Mouse (Mus musculus): Measurements from ENCODE around the gene Muc13. TPM values are rescaled to one million over a fixed set of nuclear protein-coding genes. Genes with fewer than 3 reads are reported as not detected.

Muc13 gene
- total RNA-seq, 2 experiments from 2014 or later = 0.09 TPM; not detected in 1

DNA sequence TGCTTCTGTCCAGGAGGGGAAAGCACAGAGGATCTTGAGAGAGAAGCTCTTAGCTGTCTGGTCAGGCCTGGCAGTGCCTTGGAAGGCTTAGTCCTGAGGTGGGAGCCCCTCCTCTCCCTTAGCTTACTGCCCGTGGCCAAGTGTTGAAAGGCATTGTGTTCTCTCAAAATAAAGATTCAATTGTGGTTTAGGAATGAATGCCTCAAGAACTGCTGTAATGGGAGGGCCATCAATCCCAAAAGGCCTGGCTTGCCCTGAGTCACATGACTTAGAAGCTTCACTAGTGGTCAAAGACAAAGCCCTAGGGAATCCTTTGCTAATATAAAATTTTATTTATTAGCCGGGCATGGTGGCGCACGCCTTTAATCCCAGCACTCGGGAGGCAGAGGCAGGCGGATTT, 30.8 kb downstream of the Muc13 start:
- DNase-seq = no peak

- DNase-seq = no peak
Observed at GRCm38 (mm10) chr16:33828496-33828895, 34.7 kb downstream of the Muc13 start.

GRCm38 (mm10) chr16:33829301-33829831, 35.5 kb downstream of the Muc13 start, which contains the start of gene Itgb5:
Gene Itgb5 (plus strand): TSS chr16:33829665.
- DNase-seq = peak; percentile 79

- peak; percentile 59 for DNase-seq
Observed at GRCm38 (mm10) chr16:33829842-33830511, 36.1 kb downstream of the Muc13 start.

DNA sequence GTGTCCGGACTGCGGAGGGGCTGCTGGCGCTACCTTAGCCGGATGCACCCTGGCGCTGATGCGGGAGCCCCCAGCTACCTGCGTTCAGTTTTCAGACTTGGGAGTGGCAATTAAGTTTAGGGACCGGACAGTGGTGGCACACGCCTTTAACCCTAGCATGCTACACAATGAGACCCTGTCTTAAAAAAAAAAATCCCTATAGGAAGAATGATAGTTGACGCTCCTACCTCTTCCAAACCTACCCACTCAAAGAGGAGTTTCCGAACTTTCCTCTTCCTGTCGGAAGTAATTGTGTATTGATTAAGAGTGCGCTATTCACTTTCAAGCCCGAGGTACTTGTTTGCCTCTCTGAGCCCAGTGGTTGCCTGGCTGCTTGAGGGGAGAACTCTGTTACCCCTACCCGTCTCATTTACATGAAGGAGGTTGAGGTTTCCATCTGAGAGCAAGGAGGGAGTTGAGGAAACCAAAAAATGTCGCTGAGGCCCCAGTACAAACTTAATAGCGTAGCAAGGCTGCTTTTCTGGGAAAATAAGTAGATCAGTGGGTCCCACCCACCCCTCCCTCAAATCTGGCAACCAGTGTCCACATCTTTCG, 36.8 kb downstream of the Muc13 start:
- no peak for DNase-seq

- DNase-seq = no peak
Observed at GRCm38 (mm10) chr16:33832057-33832456, 38.2 kb downstream of the Muc13 start.

DNA sequence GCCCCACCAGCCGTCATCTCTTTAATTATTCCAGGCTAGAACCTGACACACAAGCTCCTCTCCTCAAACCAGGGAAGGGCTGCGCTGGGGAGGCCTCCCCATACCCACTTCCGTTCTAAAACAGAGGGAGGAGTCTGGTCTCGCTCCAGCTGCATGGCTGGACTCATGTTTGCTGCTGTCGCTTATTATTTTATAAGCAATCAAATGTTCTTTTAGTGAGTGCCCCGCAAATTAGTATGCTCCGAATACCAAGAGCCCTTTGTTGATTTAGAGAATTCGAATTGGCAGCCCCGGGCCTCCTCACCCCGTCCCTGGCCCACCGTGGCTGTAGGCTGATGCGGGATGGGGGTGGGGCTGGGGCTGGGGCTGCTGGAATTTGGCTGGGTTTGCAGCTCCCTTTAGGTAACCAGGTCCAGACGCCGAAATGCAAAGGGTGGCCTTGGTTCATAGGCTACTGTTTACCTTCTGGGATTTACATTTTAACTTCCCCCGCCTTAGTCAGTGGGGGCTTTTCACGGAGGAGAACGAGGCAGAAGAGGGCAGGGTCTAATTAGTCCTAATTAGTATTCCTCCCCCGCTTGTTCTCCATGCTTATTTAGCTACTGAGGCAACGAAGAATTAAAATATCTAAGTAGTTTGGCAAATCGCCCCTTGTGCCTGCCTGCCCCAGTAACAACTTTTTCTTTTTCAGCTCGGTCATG, 39.0 kb downstream of the Muc13 start:
- no peak for DNase-seq

DNA sequence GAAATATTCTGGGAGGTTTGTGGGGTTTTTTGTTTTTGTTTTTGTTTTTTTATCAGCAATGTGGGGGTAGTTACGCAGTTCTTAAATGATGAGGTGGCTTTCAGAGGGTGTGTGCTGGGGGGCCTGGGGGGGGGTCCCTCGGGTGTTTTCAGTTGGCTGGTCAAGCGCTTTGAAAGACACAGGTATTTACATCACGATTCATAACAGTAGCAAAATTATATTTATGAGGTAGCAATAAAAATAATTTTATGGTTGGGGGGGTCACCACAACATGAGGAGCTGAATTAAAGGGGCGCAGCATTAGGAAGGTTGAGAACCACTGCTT, 39.6 kb downstream of the Muc13 start:
- no peak for DNase-seq

DNA sequence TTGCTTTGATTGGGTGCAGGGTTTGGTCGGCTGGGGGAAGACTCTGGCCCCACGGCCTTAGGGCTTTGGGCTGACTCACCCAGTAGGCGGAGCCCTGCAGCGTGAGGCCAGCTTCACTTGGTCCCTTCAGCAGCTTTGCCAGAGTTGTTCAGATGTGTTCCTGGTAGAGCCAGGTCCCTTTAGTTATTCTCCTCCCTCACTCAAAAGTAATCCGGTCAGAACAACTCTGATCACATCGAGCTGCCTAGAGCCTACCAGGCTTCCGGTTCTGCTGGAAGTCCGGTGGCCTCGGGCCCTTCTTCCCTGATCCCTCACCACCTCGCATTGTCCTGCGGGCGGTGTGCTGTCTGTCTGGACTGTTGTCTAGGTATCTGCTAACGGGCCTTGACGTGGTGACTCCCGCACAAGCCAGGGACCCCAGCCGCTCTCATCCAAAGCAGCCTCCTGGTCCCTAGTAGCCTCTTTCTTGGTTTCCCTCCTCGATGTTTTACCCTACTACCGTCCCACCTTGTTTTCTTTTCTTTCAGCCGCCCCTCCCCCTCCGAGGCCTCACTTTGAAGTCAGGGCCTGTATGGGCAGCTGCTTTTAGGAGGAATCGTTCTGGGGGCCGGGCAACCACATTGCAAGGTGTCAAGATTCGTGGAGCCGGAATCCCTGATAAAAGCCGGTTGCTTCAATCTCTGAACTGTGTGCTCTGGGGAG, 40.1 kb downstream of the Muc13 start:
- peak; percentile 43 for DNase-seq

DNA sequence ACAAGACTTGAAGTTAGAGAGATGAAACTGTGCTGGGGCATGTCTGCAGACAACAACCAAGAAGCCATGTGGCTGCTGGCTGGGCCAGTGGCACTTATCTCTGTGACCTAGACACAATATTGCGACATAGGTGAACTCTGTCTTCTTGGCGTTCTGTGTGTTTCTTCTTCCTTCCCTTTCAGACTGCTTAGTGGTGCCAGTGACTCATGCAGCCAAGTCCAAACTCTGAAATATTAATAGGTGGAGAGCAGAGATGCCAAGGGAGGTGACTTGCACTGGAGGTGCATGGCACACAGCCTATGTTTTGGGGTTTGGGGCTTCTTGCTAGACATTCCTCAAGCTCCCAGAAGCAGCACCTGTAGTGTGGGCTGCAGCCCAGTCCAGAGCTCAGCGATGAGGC, 42.8 kb downstream of the Muc13 start:
- no peak for DNase-seq

DNA sequence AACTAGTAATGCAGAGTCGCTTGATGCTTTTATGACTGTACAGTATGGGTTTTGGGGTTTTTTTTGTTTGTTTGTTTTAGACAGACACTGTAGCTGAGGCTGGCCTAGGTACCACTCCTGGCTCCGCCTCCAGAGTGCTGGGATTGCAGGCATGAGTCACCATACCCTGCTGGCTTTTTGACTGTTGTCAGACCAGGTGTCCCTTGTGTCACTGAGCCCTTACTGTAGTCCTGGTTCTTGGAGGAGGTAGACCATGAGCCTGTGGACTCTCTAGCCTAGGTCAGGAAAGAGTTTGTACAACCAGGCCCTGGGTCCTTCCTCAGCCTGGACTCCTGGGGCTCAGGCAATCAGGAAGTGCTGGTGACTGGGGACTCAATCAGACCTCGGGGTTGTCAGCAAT, 43.4 kb downstream of the Muc13 start:
- no peak for DNase-seq

GRCm38 (mm10) chr16:33840616-33841015, 46.8 kb downstream of the Muc13 start:
- no peak for DNase-seq

DNA sequence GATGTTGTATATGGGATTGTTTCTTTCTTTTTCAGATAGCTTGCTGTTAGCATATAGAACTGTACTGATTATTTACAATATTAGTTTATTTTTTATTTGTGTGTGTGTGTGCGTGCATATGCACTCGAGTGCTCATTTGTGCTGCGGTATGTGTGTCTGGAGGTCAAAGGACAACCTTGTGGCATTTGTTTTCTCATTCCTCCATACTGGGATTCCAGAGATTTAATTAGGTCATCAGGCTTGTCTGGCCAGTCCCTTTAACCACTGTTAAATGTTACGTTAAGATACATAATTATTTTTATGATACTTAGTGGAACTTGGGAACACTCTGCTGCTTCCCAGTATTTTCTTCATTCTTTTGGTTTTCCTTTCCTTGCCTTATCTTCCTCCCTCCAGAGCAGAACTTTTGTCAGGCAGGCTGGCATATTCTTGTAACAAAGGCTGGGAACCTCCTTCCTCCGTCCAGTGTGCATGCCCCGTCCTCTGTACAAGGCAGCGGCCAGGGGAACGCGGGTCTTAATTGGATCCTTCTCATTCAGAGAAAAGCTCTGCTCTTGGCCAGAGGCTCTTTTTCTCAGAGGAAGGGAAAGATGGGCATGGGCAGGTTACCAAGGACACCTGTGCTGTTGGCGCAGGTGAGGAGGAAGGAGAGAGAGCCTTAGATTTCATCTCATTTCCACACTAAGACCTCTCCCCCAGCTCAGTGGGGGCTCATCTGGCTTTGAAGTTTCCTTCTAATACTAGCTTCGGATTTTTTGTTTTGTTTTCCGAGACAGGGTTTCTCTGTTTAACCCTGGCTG, 48.4 kb downstream of the Muc13 start:
- no peak for DNase-seq

GRCm38 (mm10) chr16:33844150-33844611, 50.3 kb downstream of the Muc13 start:
- no peak for DNase-seq

- no peak for DNase-seq
Observed at GRCm38 (mm10) chr16:33844866-33845265, 51.0 kb downstream of the Muc13 start.

DNA sequence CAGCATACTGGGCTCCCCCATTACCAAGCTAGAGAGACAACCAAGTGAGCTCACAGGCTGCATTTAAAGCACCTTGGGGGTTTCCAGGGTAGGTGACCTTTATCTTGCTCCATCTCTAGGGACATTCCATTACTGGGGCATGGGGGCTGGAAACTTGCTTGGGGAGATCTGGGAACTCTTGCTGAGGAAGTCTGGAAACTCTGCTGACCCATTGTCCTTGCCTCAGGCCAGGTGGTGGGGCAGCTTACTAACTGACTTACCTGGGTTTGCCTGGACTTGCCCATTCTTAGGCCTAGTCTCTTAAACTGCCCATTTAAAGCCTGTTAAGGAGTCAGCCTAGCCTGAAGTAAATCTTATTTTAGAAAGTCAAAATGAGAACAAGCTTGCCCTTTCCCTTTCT, 59.4 kb downstream of the Muc13 start:
- no peak for DNase-seq

DNA sequence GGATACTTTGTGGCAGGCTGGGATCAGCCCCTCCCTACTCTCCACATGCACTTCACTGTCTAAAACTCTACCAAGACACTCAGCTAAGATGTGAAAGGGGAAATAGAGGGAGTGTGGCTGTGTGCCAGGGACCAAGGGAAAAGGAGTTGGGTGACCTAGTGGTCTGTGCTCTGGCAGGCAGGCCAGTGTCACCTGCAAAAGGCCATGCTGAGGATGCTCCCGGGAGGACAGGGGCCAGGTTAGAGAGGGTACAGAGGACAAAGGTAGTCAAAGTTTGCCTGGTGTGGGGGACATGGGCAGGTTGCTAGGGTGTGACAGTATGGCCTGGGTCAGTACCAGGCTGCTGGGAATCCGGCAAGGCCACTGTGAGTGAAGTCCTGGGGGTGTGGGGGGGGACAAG, 64.9 kb downstream of the Muc13 start:
- DNase-seq = no peak

GRCm38 (mm10) chr16:33859380-33859779, 65.5 kb downstream of the Muc13 start:
- DNase-seq = no peak

DNA sequence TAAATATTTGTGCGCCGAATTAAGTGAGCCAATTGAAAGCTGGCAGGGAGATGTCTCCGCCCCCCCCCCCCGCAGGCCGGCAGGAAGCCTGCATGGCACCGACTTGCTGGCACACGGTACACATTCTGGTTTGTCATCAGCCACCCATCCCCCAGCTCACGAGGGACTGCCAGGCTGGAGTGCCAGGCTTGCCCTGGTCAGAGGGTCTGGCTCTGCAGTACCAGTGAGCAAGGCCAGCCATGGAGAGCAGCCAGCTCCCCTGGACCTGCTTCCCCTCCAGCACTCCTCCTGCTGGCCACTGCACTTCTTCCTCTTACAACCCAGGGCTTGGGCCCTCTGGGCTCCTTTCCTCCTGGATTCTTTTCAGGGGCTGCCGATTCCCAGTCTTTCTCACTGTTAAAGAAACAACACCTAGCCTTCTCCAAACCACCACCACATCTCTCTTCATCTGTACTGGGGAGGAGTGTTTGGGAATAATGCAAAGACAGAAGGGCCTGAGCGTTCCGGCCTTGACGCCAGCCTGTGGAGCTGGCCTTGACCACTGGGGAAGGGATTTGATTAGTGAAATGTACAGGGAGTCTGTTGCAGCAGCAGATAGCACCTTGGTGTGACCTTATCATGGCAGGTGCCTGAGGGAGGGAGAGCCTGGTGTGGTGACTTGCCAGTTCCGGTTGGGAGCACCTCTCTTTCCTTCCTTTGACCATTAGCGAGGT, 66.3 kb downstream of the Muc13 start:
- peak; percentile 87 for DNase-seq

- no peak for DNase-seq
Observed at GRCm38 (mm10) chr16:33862406-33862805, 68.6 kb downstream of the Muc13 start.

DNA sequence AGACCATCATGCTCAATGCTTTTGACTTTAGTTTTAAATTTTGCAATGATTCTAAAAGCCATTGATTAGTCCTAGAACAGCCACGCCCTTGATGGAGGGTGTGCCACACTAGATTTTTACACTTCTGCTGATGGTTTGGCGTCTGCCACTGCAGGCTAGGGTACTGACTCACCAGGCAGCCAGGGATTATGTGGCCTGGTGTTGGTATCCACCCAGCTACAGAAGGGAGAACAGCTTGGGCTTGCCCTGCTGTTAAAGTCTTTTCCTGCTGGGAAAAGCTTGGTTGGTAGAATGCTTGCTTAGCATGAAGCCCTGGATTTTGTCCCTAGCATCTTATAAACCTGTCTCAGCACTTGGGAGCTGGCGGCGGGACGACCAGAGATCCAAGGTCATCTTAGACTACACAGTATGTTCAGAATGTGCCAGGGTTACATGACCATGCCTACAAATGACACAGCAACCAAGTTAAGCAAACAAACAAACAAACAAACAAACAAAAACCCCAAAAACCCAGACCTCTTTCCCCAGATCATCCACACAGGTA, 69.4 kb downstream of the Muc13 start:
- DNase-seq = no peak

Measured in gastrocnemius, postnatal 10 days (tissue).